Mouse (Mus musculus) urinary bladder, adult 2 months (tissue): ENCODE results near the gene Adk. TPM values are rescaled to one million over a fixed set of nuclear protein-coding genes. Genes with fewer than 3 reads are reported as not detected.

Source experiments
- DNase-seq: peaks from one replicate; pipeline ENCODE4 v3.0.0; 2022; ENCODE audit warnings: low spot score
- polyA plus RNA-seq: library from polyadenylated mRNA; depleted of rRNA; stranded (reverse); fragments of >200 nt; gene quantifications from 2 replicates; pipeline ENCODE4 v1.2.3, GENCODE M21; 2012

Adk gene
- polyA plus RNA-seq, 1 experiment: 100 TPM

- DNase-seq: no peak
Observed at GRCm38 (mm10) chr14:21351646-21352045, 299.3 kb downstream of the Adk start.

- DNase-seq: no peak
Observed at GRCm38 (mm10) chr14:21356286-21356685, 303.9 kb downstream of the Adk start.

GRCm38 (mm10) chr14:21359207-21359895, 307.0 kb downstream of the Adk start:
- no peak for DNase-seq

GRCm38 (mm10) chr14:21359896-21360525, 307.6 kb downstream of the Adk start:
- no peak for DNase-seq

GRCm38 (mm10) chr14:21367095-21367494, 314.7 kb downstream of the Adk start:
- no peak for DNase-seq

GRCm38 (mm10) chr14:21368622-21369021, 316.2 kb downstream of the Adk start:
- DNase-seq: no peak

GRCm38 (mm10) chr14:21369127-21369526, 316.8 kb downstream of the Adk start:
- DNase-seq: no peak

GRCm38 (mm10) chr14:21371946-21372345, 319.6 kb downstream of the Adk start:
- DNase-seq: no peak

- no peak for DNase-seq
Observed at GRCm38 (mm10) chr14:21372689-21373088, 320.3 kb downstream of the Adk start.

- DNase-seq: no peak
Observed at GRCm38 (mm10) chr14:21383701-21384428, 331.5 kb downstream of the Adk start.

GRCm38 (mm10) chr14:21399506-21399905, 347.1 kb downstream of the Adk start:
- no peak for DNase-seq

GRCm38 (mm10) chr14:21402157-21402601, 349.8 kb downstream of the Adk start:
- no peak for DNase-seq

- DNase-seq: no peak
Observed at GRCm38 (mm10) chr14:21402621-21403405, 350.4 kb downstream of the Adk start.

- DNase-seq: no peak
Observed at GRCm38 (mm10) chr14:21406946-21407345, 354.6 kb downstream of the Adk start.

GRCm38 (mm10) chr14:21408846-21409245, 356.5 kb downstream of the Adk start:
- DNase-seq: no peak

GRCm38 (mm10) chr14:21410769-21411477, 358.5 kb downstream of the Adk start:
- DNase-seq: no peak

GRCm38 (mm10) chr14:21411524-21411923, 359.1 kb downstream of the Adk start:
- DNase-seq: no peak

- DNase-seq: no peak
Observed at GRCm38 (mm10) chr14:21418332-21418731, 366.0 kb downstream of the Adk start.

GRCm38 (mm10) chr14:21427369-21427768, 375.0 kb downstream of the Adk start:
- DNase-seq: no peak

- DNase-seq: no peak
Observed at GRCm38 (mm10) chr14:21433415-21433814, 381.0 kb downstream of the Adk start.

GRCm38 (mm10) chr14:21433995-21434394, 381.6 kb downstream of the Adk start:
- no peak for DNase-seq
